Mouse (Mus musculus): ENCODE measurements at regions not wholly inside any gene's neighbourhood (a gene's known extent, or its start where the extent isn't known, plus 50 kb on each side); places are given as distances from the start of the nearest gene placed in this dataset.

DNA sequence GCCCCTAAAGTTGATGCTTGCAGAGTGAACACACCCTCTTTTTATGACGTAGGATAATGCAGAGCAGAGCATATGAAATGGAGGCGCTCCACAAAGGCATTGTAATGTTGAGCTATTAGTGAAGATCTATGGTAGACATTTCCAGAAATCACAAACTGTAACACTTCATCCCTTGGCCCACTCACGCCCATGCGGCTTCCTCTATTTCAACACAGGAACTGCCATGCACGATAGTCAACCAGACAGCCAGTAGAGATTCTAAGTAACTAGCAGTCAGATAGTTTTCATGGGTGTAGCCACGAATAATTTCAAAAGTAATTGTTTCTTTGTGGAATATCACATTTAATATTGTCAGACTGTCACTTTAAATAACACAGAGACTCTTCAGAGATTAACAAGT is 141.6 kb upstream of the Slc16a7 start:
- no peak for TF ChIP-seq POLR2AphosphoS2 (IDR thresholded peaks at IDR 0.05; ENCODE audit: low read depth, low read length)
- TF ChIP-seq POLR2A (IDR thresholded peaks at IDR 0.05; ENCODE audit: low read depth, low read length), result no peak
- TF ChIP-seq NRF1 (IDR thresholded peaks at IDR 0.05; ENCODE audit: low read depth, low read length), result no peak
- TF ChIP-seq MEF2A (IDR thresholded peaks at IDR 0.05; ENCODE audit: borderline replicate concordance, low read depth, low read length), result no peak
- TF ChIP-seq EP300 (IDR thresholded peaks at IDR 0.05; ENCODE audit: low read length), result no peak
- TF ChIP-seq MAFK (IDR thresholded peaks at IDR 0.05; ENCODE audit: insufficient replicate concordance, low read length), result no peak
- TF ChIP-seq CTCF (conservative IDR thresholded peaks at IDR 0.05 in 1 of 2, IDR thresholded peaks at IDR 0.05 in 1 of 2; ENCODE audit: low read depth in 2 of 2, low read length in 2 of 2), result no peak
- no peak for TF ChIP-seq MYC (IDR thresholded peaks at IDR 0.05; ENCODE audit: low read depth, low read length)
- TF ChIP-seq UBTF (IDR thresholded peaks at IDR 0.05; ENCODE audit: low read depth, low read length), result no peak
- no peak for TF ChIP-seq ZC3H11A (IDR thresholded peaks at IDR 0.05; ENCODE audit: low read depth, low read length)
- TF ChIP-seq ZKSCAN1 (IDR thresholded peaks at IDR 0.05; ENCODE audit: borderline replicate concordance, low read depth, low read length), result no peak
- no peak for TF ChIP-seq HCFC1 (IDR thresholded peaks at IDR 0.05; ENCODE audit: low read depth, low read length)

Data from CH12.LX (cell line).